Mouse (Mus musculus) heart, postnatal 0 days (tissue): ENCODE measurements around the gene Greb1.

Source experiments
- CTCF ChIP-seq: IDR thresholded peaks from 2 replicates; pipeline ENCODE4 v1.5.1; 2016; ENCODE audit warnings: antibody characterized with exemption, control low read depth, low read depth
- EP300 ChIP-seq: IDR thresholded peaks from 2 replicates; pipeline ENCODE4 v1.6.1; 2016; ENCODE audit warnings: antibody characterized with exemption, low read depth

DNA sequence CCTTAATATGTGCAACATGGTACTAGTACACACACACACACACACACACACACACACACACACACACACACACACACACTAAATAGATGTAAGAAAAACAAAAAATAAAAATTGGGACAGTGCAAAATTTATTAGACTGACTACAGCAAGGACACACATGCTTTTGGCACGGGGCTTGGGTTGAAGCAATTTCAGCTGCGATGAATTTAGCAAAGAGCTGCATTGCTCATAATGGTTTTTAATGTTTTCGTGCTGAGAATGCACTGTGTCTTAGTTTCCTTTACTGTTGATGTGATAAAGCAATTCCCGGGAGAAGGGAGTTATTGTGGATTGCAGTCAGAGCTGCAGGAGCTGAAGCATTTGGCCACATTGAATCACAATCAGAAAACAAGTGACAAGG lies 37.1 kb upstream of the Greb1 start:
- TF ChIP-seq CTCF = no peak
- TF ChIP-seq EP300 = no peak
